15 mouse cellular contexts compared by ENCODE assay signal in genomic region chr2:74679980-74680379, GRCm38 (mm10). TPM values are rescaled to one million over a fixed set of nuclear protein-coding genes. Genes with fewer than 3 reads are reported as not detected.
DNase-seq lines count a peak whose midpoint lies in the region; ATAC-seq and TF ChIP-seq lines count a peak whose summit lies in the region.
"Had no signal": no experiment of that assay in that cellular context is flagged by ENCODE, and none has a peak within 500 bp of the region (broad histone marks: within the 10 kb centered on the region; RNA-seq: fewer than 3 reads in every experiment).

No protein-coding gene starts in this region.

- H3K27ac ChIP-seq in heart, embryonic 12.5 days (ENCODE audit: poor library complexity, severe bottlenecking), result no peak overlapping the region
- H3K27ac ChIP-seq in limb, embryonic 15.5 days, result peak overlapping the region; percentile 94
- no peak overlapping the region for H3K27ac ChIP-seq in thymus, adult 2 months (ENCODE audit: control insufficient read depth, insufficient read depth, low read length)
- H3K27ac ChIP-seq in hindbrain, embryonic 10.5 days, result no peak overlapping the region

- peak overlapping the region; percentile 26; the same call in 1 of the 2 replicates for H3K4me2 ChIP-seq in heart, embryonic 12.5 days
- peak overlapping the region; percentile 65 for H3K4me2 ChIP-seq in limb, embryonic 15.5 days
- H3K4me2 ChIP-seq: lung, embryonic 14.5 days had no signal

- H3K4me1 ChIP-seq in heart, embryonic 12.5 days (replicated peaks), result peaks cover 22% of the 10 kb centered on the region
- peaks cover 55% of the 10 kb centered on the region for H3K4me1 ChIP-seq in E14TG2a.4 (replicated peaks; ENCODE audit: low read depth, low read length)
- H3K4me1 ChIP-seq in limb, embryonic 15.5 days, result peaks cover 36% of the 10 kb centered on the region
- no peaks in the 10 kb centered on the region for H3K4me1 ChIP-seq in thymus, adult 2 months (replicated peaks; ENCODE audit: control insufficient read depth, insufficient read depth, low read length)
- H3K4me1 ChIP-seq in hindbrain, embryonic 10.5 days (replicated peaks), result peaks cover 19% of the 10 kb centered on the region

- intact Hi-C loops in heart, postnatal 25 days (cut with DNase I), result no loop called here

- H3K36me3 ChIP-seq in heart, embryonic 12.5 days, result no peaks in the 10 kb centered on the region
- H3K36me3 ChIP-seq in E14TG2a.4 (ENCODE audit: insufficient read depth, low read length), result no peaks in the 10 kb centered on the region
- H3K36me3 ChIP-seq in limb, embryonic 15.5 days, result no peaks in the 10 kb centered on the region
- H3K36me3 ChIP-seq in thymus, adult 2 months (ENCODE audit: control insufficient read depth, insufficient read depth, low read length), result no peaks in the 10 kb centered on the region
- no peaks in the 10 kb centered on the region for H3K36me3 ChIP-seq in hindbrain, embryonic 10.5 days

- 2% methylated on average over 22 of the region's 23 CpGs for WGBS in heart, embryonic 12.5 days
- under 1% methylated on average over 23 of the region's 23 CpGs for WGBS in limb, embryonic 15.5 days
- WGBS in thymus, adult 2 months, result 4% methylated on average over 23 of the region's 23 CpGs
- WGBS in hindbrain, embryonic 10.5 days, result 1% methylated on average over 23 of the region's 23 CpGs

- H3K9me3 ChIP-seq in heart, embryonic 12.5 days (replicated peaks), result no peaks in the 10 kb centered on the region
- no peaks in the 10 kb centered on the region for H3K9me3 ChIP-seq in E14TG2a.4 (ENCODE audit: low read length)
- H3K9me3 ChIP-seq in limb, embryonic 15.5 days, result no peaks in the 10 kb centered on the region
- H3K9me3 ChIP-seq in hindbrain, embryonic 10.5 days, result no peaks in the 10 kb centered on the region

- H3K4me3 ChIP-seq in heart, embryonic 12.5 days, result peak overlapping the region; percentile 9; the same call in 1 of the 2 replicates
- peak overlapping the region; percentile 6; the same call in 1 of the 2 replicates for H3K4me3 ChIP-seq in E14TG2a.4 (replicated peaks; ENCODE audit: low read length)
- peak overlapping the region; percentile 60 for H3K4me3 ChIP-seq in limb, embryonic 15.5 days
- H3K4me3 ChIP-seq in thymus, adult 2 months (ENCODE audit: control insufficient read depth, insufficient read depth, low read length), result no peak overlapping the region
- no peak overlapping the region for H3K4me3 ChIP-seq in hindbrain, embryonic 10.5 days

- no peak for TF ChIP-seq POLR2A in thymus, adult 2 months (IDR thresholded peaks at IDR 0.05; ENCODE audit: control insufficient read depth, extremely low read depth, insufficient read depth, low read length, poor library complexity)

- H3K9ac ChIP-seq in heart, embryonic 12.5 days, result no peak overlapping the region
- peak overlapping the region; percentile 44 for H3K9ac ChIP-seq in limb, embryonic 15.5 days
- H3K9ac ChIP-seq: lung, embryonic 14.5 days had no signal

- ATAC-seq in heart, embryonic 12.5 days (ENCODE audit: insufficient number of reproducible peaks, low FRiP score), result no peak
- peak; percentile 71 for ATAC-seq in granulocyte monocyte progenitor cell, adult 5-6 weeks (replicated peaks; ENCODE audit: poor library complexity, severe bottlenecking)
- ATAC-seq in limb, embryonic 15.5 days (ENCODE audit: insufficient number of reproducible peaks, low FRiP score, low TSS enrichment, low read depth), result no peak
- ATAC-seq: hindbrain, embryonic 16.5 days had no signal

- TF ChIP-seq CTCF in E14TG2a.4 (conservative IDR thresholded peaks at IDR 0.05; ENCODE audit: low read length), result no peak
- no peak for TF ChIP-seq CTCF in thymus, adult 2 months (IDR thresholded peaks at IDR 0.05; ENCODE audit: borderline replicate concordance, control insufficient read depth, extremely low read depth, insufficient read depth, low read length, poor library complexity)

- DNase-seq in heart, postnatal 25 days (ENCODE audit: low spot score), result no peak
- no peak for DNase-seq in adrenal gland, postnatal 4 days (ENCODE audit: low spot score in 2 of 2)
- DNase-seq in thymus, adult 2 months, result no peak
- DNase-seq in hindbrain, embryonic 10.5 days (ENCODE audit: low spot score), result no peak
- DNase-seq: adrenal gland, postnatal 14 days; cerebellum, adult 11-12 months; lung, embryonic 14.5 days; midbrain, embryonic 14.5 days had no signal

- H3K27me3 ChIP-seq in heart, embryonic 12.5 days (replicated peaks), result peaks cover 95% of the 10 kb centered on the region
- peaks cover 98% of the 10 kb centered on the region for H3K27me3 ChIP-seq in E14TG2a.4 (ENCODE audit: insufficient read depth, low read length)
- H3K27me3 ChIP-seq in limb, embryonic 15.5 days, result peaks cover 87% of the 10 kb centered on the region
- H3K27me3 ChIP-seq in thymus, adult 2 months (ENCODE audit: control insufficient read depth, insufficient read depth, low read length), result peaks cover 35% of the 10 kb centered on the region
- H3K27me3 ChIP-seq in hindbrain, embryonic 10.5 days (ENCODE audit: insufficient read depth, poor library complexity, severe bottlenecking), result peaks cover 100% of the 10 kb centered on the region

RNA-seq across cellular contexts. Expression of gene Hoxd11, which starts 0.6 kb away (rescaled TPM):
- not detected in 2 replicates for polyA plus RNA-seq in heart, embryonic 12.5 days (2016; fragmentation: Nextera tagmentation; extraction: Ambion mirVana)
- not detected for total RNA-seq in heart, postnatal 25 days (2021)
- total RNA-seq in granulocyte monocyte progenitor cell, adult 5-6 weeks (2014; fragmentation: Nextera tagmentation), result not detected in 2 replicates
- not detected in 2 replicates for total RNA-seq in granulocyte monocyte progenitor cell, adult 5-6 weeks (2017)
- 7.1 and 10.3 TPM in 2 replicates for polyA plus RNA-seq in limb, embryonic 15.5 days (2015; fragmentation: Nextera tagmentation; extraction: Ambion mirVana)
- 1 to 10 TPM in 1 of 2 experiments, not detected in 1; 5.1 TPM for total RNA-seq in adrenal gland, postnatal 4 days (2021)
- polyA plus RNA-seq in thymus, adult 2 months (2012; rRNA removed), result not detected in 2 replicates
- polyA plus RNA-seq in hindbrain, embryonic 10.5 days (2016; fragmentation: Nextera tagmentation; extraction: Ambion mirVana), result not detected in 2 replicates
- total RNA-seq: adrenal gland, postnatal 14 days had no signal
- polyA plus RNA-seq: C2C12; embryonic facial prominence, embryonic 14.5 days; hindbrain, embryonic 16.5 days; lung, embryonic 14.5 days; midbrain, embryonic 14.5 days had no signal

RNA-seq across cellular contexts. Expression of gene Hoxd12, which starts 5.2 kb away (rescaled TPM):
- polyA plus RNA-seq in heart, embryonic 12.5 days (2016; fragmentation: Nextera tagmentation; extraction: Ambion mirVana), result 0.14 and 0.15 TPM in 2 replicates
- not detected for total RNA-seq in heart, postnatal 25 days (2021)
- not detected in 2 replicates for total RNA-seq in granulocyte monocyte progenitor cell, adult 5-6 weeks (2014; fragmentation: Nextera tagmentation)
- not detected in 2 replicates for total RNA-seq in granulocyte monocyte progenitor cell, adult 5-6 weeks (2017)
- polyA plus RNA-seq in limb, embryonic 15.5 days (2015; fragmentation: Nextera tagmentation; extraction: Ambion mirVana), result 27.0 and 30.6 TPM in 2 replicates
- total RNA-seq in adrenal gland, postnatal 4 days (2021), result not detected
- not detected in 2 replicates for polyA plus RNA-seq in thymus, adult 2 months (2012; rRNA removed)
- polyA plus RNA-seq in hindbrain, embryonic 10.5 days (2016; fragmentation: Nextera tagmentation; extraction: Ambion mirVana), result not detected in 2 replicates
- total RNA-seq: adrenal gland, postnatal 14 days had no signal
- polyA plus RNA-seq: C2C12; embryonic facial prominence, embryonic 14.5 days; hindbrain, embryonic 16.5 days; lung, embryonic 14.5 days; midbrain, embryonic 14.5 days had no signal

RNA-seq across cellular contexts. Expression of gene Hoxd10, which starts 11.7 kb away (rescaled TPM):
- polyA plus RNA-seq in heart, embryonic 12.5 days (2016; fragmentation: Nextera tagmentation; extraction: Ambion mirVana), result 0.10 TPM in 1 of 2 replicates, not detected in the other
- total RNA-seq in heart, postnatal 25 days (2021), result not detected
- not detected in 2 replicates for total RNA-seq in granulocyte monocyte progenitor cell, adult 5-6 weeks (2014; fragmentation: Nextera tagmentation)
- not detected in 2 replicates for total RNA-seq in granulocyte monocyte progenitor cell, adult 5-6 weeks (2017)
- 12.4 and 14.5 TPM in 2 replicates for polyA plus RNA-seq in limb, embryonic 15.5 days (2015; fragmentation: Nextera tagmentation; extraction: Ambion mirVana)
- 1 to 10 TPM in 1 of 2 experiments, under 1 TPM in 1; 0.71 to 5.2 TPM for total RNA-seq in adrenal gland, postnatal 4 days (2021)
- not detected in 2 replicates for polyA plus RNA-seq in thymus, adult 2 months (2012; rRNA removed)
- polyA plus RNA-seq in hindbrain, embryonic 10.5 days (2016; fragmentation: Nextera tagmentation; extraction: Ambion mirVana), result not detected in 2 replicates
- total RNA-seq: adrenal gland, postnatal 14 days had no signal
- polyA plus RNA-seq: C2C12; hindbrain, embryonic 16.5 days; lung, embryonic 14.5 days; midbrain, embryonic 14.5 days had no signal

RNA-seq across cellular contexts. Expression of gene Hoxd13, which starts 11.9 kb away (rescaled TPM):
- polyA plus RNA-seq in heart, embryonic 12.5 days (2016; fragmentation: Nextera tagmentation; extraction: Ambion mirVana), result 0.09 and 0.12 TPM in 2 replicates
- not detected for total RNA-seq in heart, postnatal 25 days (2021)
- not detected in 2 replicates for total RNA-seq in granulocyte monocyte progenitor cell, adult 5-6 weeks (2014; fragmentation: Nextera tagmentation)
- not detected in 2 replicates for total RNA-seq in granulocyte monocyte progenitor cell, adult 5-6 weeks (2017)
- polyA plus RNA-seq in limb, embryonic 15.5 days (2015; fragmentation: Nextera tagmentation; extraction: Ambion mirVana), result 20.8 and 32.3 TPM in 2 replicates
- total RNA-seq in adrenal gland, postnatal 4 days (2021), result not detected
- polyA plus RNA-seq in thymus, adult 2 months (2012; rRNA removed), result 0.04 TPM in 1 of 2 replicates, not detected in the other
- not detected in 2 replicates for polyA plus RNA-seq in hindbrain, embryonic 10.5 days (2016; fragmentation: Nextera tagmentation; extraction: Ambion mirVana)
- total RNA-seq: adrenal gland, postnatal 14 days had no signal
- polyA plus RNA-seq: C2C12; embryonic facial prominence, embryonic 14.5 days; hindbrain, embryonic 16.5 days; lung, embryonic 14.5 days had no signal

RNA-seq across cellular contexts. Expression of gene Hoxd9, which starts 17.5 kb away (rescaled TPM):
- polyA plus RNA-seq in heart, embryonic 12.5 days (2016; fragmentation: Nextera tagmentation; extraction: Ambion mirVana), result 0.08 TPM in 1 of 2 replicates, not detected in the other
- total RNA-seq in heart, postnatal 25 days (2021), result under 1 TPM; 0.39 to 0.52 TPM
- total RNA-seq in granulocyte monocyte progenitor cell, adult 5-6 weeks (2014; fragmentation: Nextera tagmentation), result not detected in 2 replicates
- not detected in 2 replicates for total RNA-seq in granulocyte monocyte progenitor cell, adult 5-6 weeks (2017)
- polyA plus RNA-seq in limb, embryonic 15.5 days (2015; fragmentation: Nextera tagmentation; extraction: Ambion mirVana), result 7.1 TPM in 2 replicates
- 10 to 100 TPM in 1 of 2 experiments, 1 to 10 TPM in 1; 7.1 to 17.8 TPM for total RNA-seq in adrenal gland, postnatal 4 days (2021)
- polyA plus RNA-seq in thymus, adult 2 months (2012; rRNA removed), result 0.31 and 0.41 TPM in 2 replicates
- not detected in 2 replicates for polyA plus RNA-seq in hindbrain, embryonic 10.5 days (2016; fragmentation: Nextera tagmentation; extraction: Ambion mirVana)
- polyA plus RNA-seq: C2C12; hindbrain, embryonic 16.5 days; midbrain, embryonic 14.5 days had no signal

Comparison
In these comparisons a context has a peak if more than half of its experiments do, and no peak if none do; other contexts are left out.
1. H3K4me3 ChIP-seq: peak in heart, embryonic 12.5 days (single experiment), E14TG2a.4 (single experiment) and limb, embryonic 15.5 days (single experiment); none in thymus, adult 2 months (single experiment) and hindbrain, embryonic 10.5 days (single experiment).
2. RNA of gene Hoxd12, which starts 5.2 kb away (polyA plus RNA-seq): 27.0 to 30.6 TPM in limb, embryonic 15.5 days; 0.14 to 0.15 TPM in heart, embryonic 12.5 days, not detected in thymus, adult 2 months and not detected in hindbrain, embryonic 10.5 days; every median in the first group is over 10 times any median in the second.
3. RNA of gene Hoxd10, which starts 11.7 kb away (polyA plus RNA-seq): 12.4 to 14.5 TPM in limb, embryonic 15.5 days; 0.10 TPM in heart, embryonic 12.5 days, not detected in thymus, adult 2 months and not detected in hindbrain, embryonic 10.5 days; every median in the first group is over 10 times any median in the second.